Mouse (Mus musculus): ENCODE results near the gene H1f0. TPM values are rescaled to one million over a fixed set of nuclear protein-coding genes. Genes with fewer than 3 reads are reported as not detected.

H1f0 gene
- total RNA-seq (2021): 100 to 1,000 TPM in 1 of 2 experiments, 10 to 100 TPM in 1; 86.2 to 101 TPM
- long read RNA-seq, experiment 1, transcript H1f0-201 (1 exons, 2,055 nt): major isoform, 89 of 90 reads
- long read RNA-seq, experiment 1, partial matches to known transcripts: 0 of 90 reads
- long read RNA-seq, experiment 1, other reads (novel, unspliced or antisense): 1 of 90 reads
- long read RNA-seq, experiment 2, transcript H1f0-201 (1 exons, 2,055 nt): major isoform, 89 of 89 reads
- long read RNA-seq, experiment 2, partial matches to known transcripts: 0 of 89 reads
- long read RNA-seq, experiment 2, other reads (novel, unspliced or antisense): 0 of 89 reads

GRCm38 (mm10) chr15:79028237-79028738 is at the start of gene H1f0:
Gene H1f0 (plus strand): TSS chr15:79028450.
- DNase-seq (ENCODE audit: low spot score in 2 of 2): peak; percentile 95 to 97

GRCm38 (mm10) chr15:78978875-78979274 is 49.4 kb upstream of the H1f0 start:
- DNase-seq (ENCODE audit: low spot score in 2 of 2): peak in 1 of 2 experiments; percentile 62

GRCm38 (mm10) chr15:78980084-78980483 is 48.2 kb upstream of the H1f0 start:
- no peak for DNase-seq (ENCODE audit: low spot score in 2 of 2)

- peak; percentile 81 to 85 for DNase-seq (ENCODE audit: low spot score in 2 of 2)
These were observed 45.4 kb upstream of the H1f0 start for GRCm38 (mm10) chr15:78982658-78983435.

GRCm38 (mm10) chr15:78983436-78984285 is 44.6 kb upstream of the H1f0 start:
- DNase-seq (ENCODE audit: low spot score in 2 of 2): peak in 1 of 2 experiments; percentile 57

- no peak for DNase-seq (ENCODE audit: low spot score in 2 of 2)
These were observed 43.9 kb upstream of the H1f0 start for GRCm38 (mm10) chr15:78984286-78984778.

GRCm38 (mm10) chr15:78986536-78987220 is 41.6 kb upstream of the H1f0 start:
- DNase-seq (ENCODE audit: low spot score in 2 of 2): no peak

GRCm38 (mm10) chr15:78988499-78988971 is 39.7 kb upstream of the H1f0 start:
- peak; percentile 85 to 88 for DNase-seq (ENCODE audit: low spot score in 2 of 2)

- no peak for DNase-seq (ENCODE audit: low spot score in 2 of 2)
These were observed 38.8 kb upstream of the H1f0 start for GRCm38 (mm10) chr15:78989152-78990092.

GRCm38 (mm10) chr15:78990093-78990463 is 38.2 kb upstream of the H1f0 start:
- no peak for DNase-seq (ENCODE audit: low spot score in 2 of 2)

GRCm38 (mm10) chr15:78990970-78991525 is 37.2 kb upstream of the H1f0 start:
- no peak for DNase-seq (ENCODE audit: low spot score in 2 of 2)

GRCm38 (mm10) chr15:78992235-78992634 is 36.0 kb upstream of the H1f0 start:
- DNase-seq (ENCODE audit: low spot score in 2 of 2): no peak

- no peak for DNase-seq (ENCODE audit: low spot score in 2 of 2)
These were observed 35.3 kb upstream of the H1f0 start for GRCm38 (mm10) chr15:78992925-78993324.

GRCm38 (mm10) chr15:78995916-78996315 is 32.3 kb upstream of the H1f0 start:
- DNase-seq (ENCODE audit: low spot score in 2 of 2): no peak

- no peak for DNase-seq (ENCODE audit: low spot score in 2 of 2)
These were observed 31.6 kb upstream of the H1f0 start for GRCm38 (mm10) chr15:78996663-78997062.

- DNase-seq (ENCODE audit: low spot score in 2 of 2): no peak
These were observed 29.9 kb upstream of the H1f0 start for GRCm38 (mm10) chr15:78998348-78998747.

- no peak for DNase-seq (ENCODE audit: low spot score in 2 of 2)
These were observed 28.7 kb upstream of the H1f0 start for GRCm38 (mm10) chr15:78999586-78999985.

- no peak for DNase-seq (ENCODE audit: low spot score in 2 of 2)
These were observed 27.9 kb upstream of the H1f0 start for GRCm38 (mm10) chr15:79000357-79000791.

- peak in 1 of 2 experiments; percentile 18 for DNase-seq (ENCODE audit: low spot score in 2 of 2)
These were observed 26.7 kb upstream of the H1f0 start for GRCm38 (mm10) chr15:79001559-79001958.

All from adrenal gland, adult 18-20 months (tissue).